Mouse (Mus musculus): Measurements from ENCODE around the gene Gm20498.

DNA sequence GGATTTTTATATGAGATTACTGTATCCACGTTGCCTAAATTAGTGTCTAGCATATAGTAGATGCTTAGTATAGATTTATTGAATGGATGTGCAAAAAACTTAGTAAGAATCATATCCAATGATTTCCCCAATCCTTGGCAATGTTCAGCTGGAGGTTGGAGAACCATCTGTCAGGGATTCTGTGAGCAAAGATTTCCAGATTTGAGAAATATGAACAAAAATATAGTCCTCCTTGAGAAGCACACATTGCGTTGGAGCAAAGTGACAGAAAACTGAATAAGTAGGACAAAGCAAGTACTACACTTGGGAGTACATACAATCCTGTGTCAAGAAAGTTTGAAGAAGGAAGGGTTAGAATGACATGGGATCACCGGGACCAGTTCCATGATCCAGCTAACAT is 208.6 kb downstream of the Gm20498 start:
- TF ChIP-seq GATA1 (IDR thresholded peaks at IDR 0.05; ENCODE audit: low read depth, low read length): no peak
- TF ChIP-seq CTCF (IDR thresholded peaks at IDR 0.05 in 2 of 3, conservative IDR thresholded peaks at IDR 0.05 in 1 of 3; ENCODE audit: control insufficient read depth in 1 of 3, insufficient read depth in 1 of 3, low read depth in 2 of 3, low read length in 3 of 3, poor library complexity in 1 of 3, severe bottlenecking in 1 of 3): no peak
- TF ChIP-seq POLR2A (IDR thresholded peaks at IDR 0.05; ENCODE audit: control insufficient read depth in 1 of 2, insufficient read depth in 1 of 2, low read depth in 1 of 2, low read length in 2 of 2, poor library complexity in 1 of 2): no peak
- no peak for TF ChIP-seq MYC (IDR thresholded peaks at IDR 0.05; ENCODE audit: low read depth, low read length)
- TF ChIP-seq TAL1 (IDR thresholded peaks at IDR 0.05; ENCODE audit: low read length): no peak
- no peak for TF ChIP-seq ZMIZ1 (IDR thresholded peaks at IDR 0.05; ENCODE audit: low read depth, low read length)
- TF ChIP-seq POLR2AphosphoS5 (IDR thresholded peaks at IDR 0.05; ENCODE audit: borderline replicate concordance, low read depth, low read length): no peak
- TF ChIP-seq ZC3H11A (IDR thresholded peaks at IDR 0.05; ENCODE audit: low read depth, low read length): no peak
